Mouse (Mus musculus): ENCODE results near the gene Ank3. TPM values are rescaled to one million over a fixed set of nuclear protein-coding genes. Genes with fewer than 3 reads are reported as not detected.
A peak's percentile ranks its signal among the peaks of the same experiment; 100 is the strongest.

The Ank3 gene
- polyA plus RNA-seq, 1 experiment from 2014 or later = 86.7 TPM

DNA sequence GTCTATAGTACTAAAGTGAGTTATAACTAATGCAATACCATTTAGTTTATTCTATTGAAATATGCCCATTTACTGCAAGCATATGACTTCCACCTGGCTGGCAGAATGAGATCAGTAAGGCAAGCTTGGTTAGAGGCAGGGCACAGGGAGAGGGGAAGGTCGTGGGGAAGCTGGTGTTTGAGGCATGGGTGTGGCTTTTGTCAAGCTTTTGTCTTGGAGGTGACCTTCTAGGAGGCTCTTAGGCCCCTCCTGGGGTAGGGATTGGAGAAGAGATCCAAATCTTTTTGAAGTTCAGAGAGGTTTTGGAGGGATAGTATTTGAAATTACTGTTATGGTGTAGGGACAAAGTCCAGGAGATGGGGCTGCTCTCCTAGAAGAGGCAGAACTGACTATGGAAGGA lies 78.3 kb downstream of the Ank3 start:
- no peak overlapping the region for H3K27ac ChIP-seq (ENCODE audit: low read length)
- H3K4me3 ChIP-seq (ENCODE audit: low read depth, low read length) = no peak overlapping the region
- 13% methylated on average over 1 of the region's 1 CpGs for WGBS
- no peak overlapping the region for H3K9ac ChIP-seq (ENCODE audit: low read depth, low read length)
- no peak for ATAC-seq
- H3K27me3 ChIP-seq (ENCODE audit: control insufficient read depth, insufficient read depth, low read depth, low read length) = no peaks in the 10 kb centered on the region
- H3K9me3 ChIP-seq (replicated peaks; ENCODE audit: control insufficient read depth, low read length, poor library complexity, severe bottlenecking) = no peaks in the 10 kb centered on the region
- no peaks in the 10 kb centered on the region for H3K36me3 ChIP-seq (ENCODE audit: control insufficient read depth, insufficient read depth, low read length)
- H3K4me2 ChIP-seq (ENCODE audit: low read length) = no peak overlapping the region
- H3K4me1 ChIP-seq (ENCODE audit: control insufficient read depth, insufficient read depth, low read length) = no peaks in the 10 kb centered on the region

DNA sequence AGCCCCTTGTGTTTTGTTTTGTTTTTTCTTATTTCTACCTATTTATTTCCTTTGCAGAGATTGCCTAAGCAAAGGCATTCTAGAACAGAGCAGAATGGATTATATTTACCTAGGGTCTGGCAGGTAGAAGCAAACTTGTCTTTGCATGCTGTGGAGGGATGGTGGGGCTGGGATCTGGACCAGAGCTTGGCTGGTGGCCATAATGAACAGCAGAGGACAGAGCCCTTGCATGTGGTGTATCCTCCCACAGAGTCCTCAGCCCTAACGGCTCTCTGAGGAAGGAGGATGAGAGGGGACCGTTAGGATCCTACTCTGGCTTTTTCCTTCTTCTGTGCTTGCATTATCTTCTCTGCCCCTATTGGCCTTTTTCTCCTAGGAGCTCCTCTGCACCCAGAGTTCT lies 79.1 kb downstream of the Ank3 start:
- Histone ChIP-seq H3K4me3 (ENCODE audit: low read depth, low read length) (no peak overlapping the region), H3K9me3 (replicated peaks; ENCODE audit: control insufficient read depth, low read length, poor library complexity, severe bottlenecking) (no peaks in the 10 kb centered on the region), H3K27ac (ENCODE audit: low read length) (no peak overlapping the region), H3K27me3 (ENCODE audit: control insufficient read depth, insufficient read depth, low read depth, low read length) (no peaks in the 10 kb centered on the region), H3K4me1 (ENCODE audit: control insufficient read depth, insufficient read depth, low read length) (no peaks in the 10 kb centered on the region), H3K36me3 (ENCODE audit: control insufficient read depth, insufficient read depth, low read length) (no peaks in the 10 kb centered on the region), H3K4me2 (ENCODE audit: low read length) (no peak overlapping the region), H3K9ac (ENCODE audit: low read depth, low read length) (no peak overlapping the region)
- ATAC-seq = no peak
- WGBS = 70% methylated on average over 2 of the region's 2 CpGs

DNA sequence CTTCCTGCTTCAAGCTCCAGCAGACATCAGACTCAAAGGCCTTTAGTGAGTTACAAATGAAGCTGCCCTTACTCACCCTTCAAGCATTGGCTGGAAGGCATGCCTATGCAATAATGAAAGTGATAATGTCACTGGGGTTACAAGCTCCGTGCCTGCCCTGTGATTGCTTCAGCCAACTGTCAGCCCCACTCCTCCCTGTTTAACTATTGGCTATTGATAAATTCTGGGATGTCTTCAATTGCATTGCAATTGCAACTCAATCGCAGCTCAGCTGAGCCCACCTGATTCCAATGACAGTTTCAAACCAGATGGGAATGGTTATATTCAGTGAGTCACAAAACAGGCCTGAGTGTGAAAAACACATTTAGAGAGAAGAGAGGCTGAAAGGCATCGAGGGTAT lies 80.3 kb downstream of the Ank3 start:
- Histone ChIP-seq H3K4me2 (ENCODE audit: low read length) (no peak overlapping the region), H3K27ac (ENCODE audit: low read length) (no peak overlapping the region), H3K4me3 (ENCODE audit: low read depth, low read length) (no peak overlapping the region), H3K4me1 (ENCODE audit: control insufficient read depth, insufficient read depth, low read length) (no peaks in the 10 kb centered on the region), H3K9me3 (replicated peaks; ENCODE audit: control insufficient read depth, low read length, poor library complexity, severe bottlenecking) (no peaks in the 10 kb centered on the region), H3K9ac (ENCODE audit: low read depth, low read length) (no peak overlapping the region), H3K27me3 (ENCODE audit: control insufficient read depth, insufficient read depth, low read depth, low read length) (no peaks in the 10 kb centered on the region), H3K36me3 (ENCODE audit: control insufficient read depth, insufficient read depth, low read length) (no peaks in the 10 kb centered on the region)
- WGBS = 62% methylated on average over 3 of the region's 3 CpGs
- no peak for ATAC-seq

DNA sequence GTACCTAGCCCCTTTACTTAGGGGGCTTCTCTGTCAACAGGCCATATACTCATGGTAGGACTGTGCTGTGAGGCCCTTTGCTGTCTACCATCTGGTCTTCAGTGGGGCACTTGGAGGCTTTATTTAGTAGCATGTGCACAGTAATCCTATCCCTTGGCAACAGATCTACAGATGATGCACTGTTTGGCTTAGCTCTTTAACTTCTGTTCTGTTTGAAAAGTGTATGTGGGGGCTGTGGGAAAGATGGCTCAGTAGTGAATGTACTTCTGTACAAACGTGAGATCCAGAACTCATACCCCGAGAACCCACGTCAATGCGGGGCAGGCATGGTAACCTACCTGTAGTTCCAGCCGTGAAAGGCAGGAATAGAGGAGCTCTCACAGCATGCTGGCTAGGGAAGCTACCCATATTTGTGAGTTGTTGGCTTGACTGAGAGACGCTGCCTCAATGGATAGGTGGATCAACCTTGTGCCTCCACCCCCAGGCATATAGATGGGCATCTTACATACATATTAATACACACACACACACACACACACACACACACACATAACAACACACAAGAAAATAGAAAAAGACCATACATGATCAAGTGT lies 86.7 kb downstream of the Ank3 start:
- Histone ChIP-seq H3K9me3 (replicated peaks; ENCODE audit: control insufficient read depth, low read length, poor library complexity, severe bottlenecking) (0 out of 2 replicates have a peak, but pooled peaks cover 3% of the 10 kb centered on the region), H3K36me3 (ENCODE audit: control insufficient read depth, insufficient read depth, low read length) (no peaks in the 10 kb centered on the region), H3K9ac (ENCODE audit: low read depth, low read length) (no peak overlapping the region), H3K4me1 (ENCODE audit: control insufficient read depth, insufficient read depth, low read length) (no peaks in the 10 kb centered on the region), H3K4me3 (ENCODE audit: low read depth, low read length) (no peak overlapping the region), H3K27me3 (ENCODE audit: control insufficient read depth, insufficient read depth, low read depth, low read length) (no peaks in the 10 kb centered on the region), H3K4me2 (ENCODE audit: low read length) (no peak overlapping the region), H3K27ac (ENCODE audit: low read length) (no peak overlapping the region)
- ATAC-seq = no peak
- WGBS = 91% methylated on average over 6 of the region's 6 CpGs

DNA sequence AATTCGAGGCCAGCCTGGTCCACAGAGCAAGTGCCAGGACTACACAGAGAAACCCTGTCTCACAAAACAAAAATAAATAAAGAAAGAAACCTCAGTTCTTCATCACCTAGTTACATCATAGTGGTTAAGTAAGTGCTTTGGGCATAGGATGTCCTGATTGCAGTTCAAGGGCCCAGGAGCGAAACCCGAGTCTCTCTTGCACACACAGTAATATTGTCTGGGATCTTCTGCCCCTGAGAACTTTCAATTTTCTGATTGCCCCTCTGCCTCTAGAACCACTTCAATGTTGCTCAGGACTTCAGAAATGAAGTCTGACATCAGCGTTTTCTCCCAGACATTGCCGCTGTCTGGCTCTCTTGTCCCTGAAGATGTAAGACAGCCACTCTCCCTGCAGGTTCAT lies 91.6 kb downstream of the Ank3 start:
- no peaks in the 10 kb centered on the region for H3K27me3 ChIP-seq (ENCODE audit: control insufficient read depth, insufficient read depth, low read depth, low read length)
- 68% methylated on average over 5 of the region's 5 CpGs for WGBS
- no peak overlapping the region for H3K9ac ChIP-seq (ENCODE audit: low read depth, low read length)
- no peak for ATAC-seq
- no peak overlapping the region for H3K4me2 ChIP-seq (ENCODE audit: low read length)
- 0 out of 2 replicates have a peak, but pooled peaks cover 3% of the 10 kb centered on the region for H3K4me1 ChIP-seq (ENCODE audit: control insufficient read depth, insufficient read depth, low read length)
- no peak overlapping the region for H3K4me3 ChIP-seq (ENCODE audit: low read depth, low read length)
- H3K36me3 ChIP-seq (ENCODE audit: control insufficient read depth, insufficient read depth, low read length) = no peaks in the 10 kb centered on the region
- no peak overlapping the region for H3K27ac ChIP-seq (ENCODE audit: low read length)
- no peaks in the 10 kb centered on the region for H3K9me3 ChIP-seq (replicated peaks; ENCODE audit: control insufficient read depth, low read length, poor library complexity, severe bottlenecking)

DNA sequence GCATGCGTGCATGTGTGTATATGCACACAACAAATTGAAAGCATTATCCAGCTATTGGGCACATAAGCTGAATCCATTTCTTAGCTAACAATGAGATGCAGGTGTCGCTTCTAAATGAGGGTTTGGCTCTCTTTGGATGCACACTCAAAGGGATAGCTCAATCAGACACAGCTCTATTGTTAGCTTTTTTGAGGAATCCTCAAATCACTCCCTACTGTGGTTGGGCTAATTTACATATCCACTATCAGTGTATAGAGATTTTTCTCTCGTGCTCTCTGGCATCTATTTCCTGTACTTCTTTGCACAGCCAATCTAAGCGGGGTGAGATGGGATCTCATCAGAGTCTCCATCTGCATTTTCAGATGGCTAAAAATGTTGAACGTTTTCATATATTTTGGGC lies 93.4 kb downstream of the Ank3 start:
- H3K27ac ChIP-seq (ENCODE audit: low read length) = no peak overlapping the region
- ATAC-seq = no peak
- H3K4me3 ChIP-seq (ENCODE audit: low read depth, low read length) = no peak overlapping the region
- H3K4me1 ChIP-seq (ENCODE audit: control insufficient read depth, insufficient read depth, low read length) = 0 out of 2 replicates have a peak, but pooled peaks cover 3% of the 10 kb centered on the region
- no peaks in the 10 kb centered on the region for H3K36me3 ChIP-seq (ENCODE audit: control insufficient read depth, insufficient read depth, low read length)
- no peak overlapping the region for H3K9ac ChIP-seq (ENCODE audit: low read depth, low read length)
- no peak overlapping the region for H3K4me2 ChIP-seq (ENCODE audit: low read length)
- no peaks in the 10 kb centered on the region for H3K9me3 ChIP-seq (replicated peaks; ENCODE audit: control insufficient read depth, low read length, poor library complexity, severe bottlenecking)
- no peaks in the 10 kb centered on the region for H3K27me3 ChIP-seq (ENCODE audit: control insufficient read depth, insufficient read depth, low read depth, low read length)
- WGBS = 50% methylated on average over 5 of the region's 5 CpGs

DNA sequence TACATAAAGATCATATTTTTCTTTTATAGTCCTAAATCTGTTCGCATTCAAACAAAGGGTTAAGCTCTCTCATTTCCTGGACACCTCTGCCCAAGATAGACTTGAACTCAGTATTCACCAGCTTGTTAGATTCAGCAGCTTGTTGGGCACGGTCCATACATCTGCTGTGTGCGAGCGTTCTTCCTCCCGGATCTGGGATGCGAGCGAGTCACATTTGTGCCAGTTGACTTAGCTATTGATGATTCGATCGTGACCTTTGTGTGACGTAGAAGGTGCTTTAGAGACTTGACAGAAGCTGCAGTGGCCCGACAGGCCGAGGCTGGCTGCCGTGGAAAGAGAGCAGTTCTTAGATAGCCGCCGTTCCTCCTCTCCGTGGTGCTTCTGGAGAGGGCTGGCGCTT lies 98.8 kb downstream of the Ank3 start:
- Histone ChIP-seq H3K27ac (ENCODE audit: low read length) (no peak overlapping the region), H3K4me2 (ENCODE audit: low read length) (no peak overlapping the region), H3K4me3 (ENCODE audit: low read depth, low read length) (no peak overlapping the region), H3K9ac (ENCODE audit: low read depth, low read length) (no peak overlapping the region), H3K4me1 (ENCODE audit: control insufficient read depth, insufficient read depth, low read length) (peaks cover 17% of the 10 kb centered on the region), H3K36me3 (ENCODE audit: control insufficient read depth, insufficient read depth, low read length) (no peaks in the 10 kb centered on the region), H3K27me3 (ENCODE audit: control insufficient read depth, insufficient read depth, low read depth, low read length) (no peaks in the 10 kb centered on the region), H3K9me3 (replicated peaks; ENCODE audit: control insufficient read depth, low read length, poor library complexity, severe bottlenecking) (no peaks in the 10 kb centered on the region)
- ATAC-seq = no peak
- 81% methylated on average over 17 of the region's 17 CpGs for WGBS

DNA sequence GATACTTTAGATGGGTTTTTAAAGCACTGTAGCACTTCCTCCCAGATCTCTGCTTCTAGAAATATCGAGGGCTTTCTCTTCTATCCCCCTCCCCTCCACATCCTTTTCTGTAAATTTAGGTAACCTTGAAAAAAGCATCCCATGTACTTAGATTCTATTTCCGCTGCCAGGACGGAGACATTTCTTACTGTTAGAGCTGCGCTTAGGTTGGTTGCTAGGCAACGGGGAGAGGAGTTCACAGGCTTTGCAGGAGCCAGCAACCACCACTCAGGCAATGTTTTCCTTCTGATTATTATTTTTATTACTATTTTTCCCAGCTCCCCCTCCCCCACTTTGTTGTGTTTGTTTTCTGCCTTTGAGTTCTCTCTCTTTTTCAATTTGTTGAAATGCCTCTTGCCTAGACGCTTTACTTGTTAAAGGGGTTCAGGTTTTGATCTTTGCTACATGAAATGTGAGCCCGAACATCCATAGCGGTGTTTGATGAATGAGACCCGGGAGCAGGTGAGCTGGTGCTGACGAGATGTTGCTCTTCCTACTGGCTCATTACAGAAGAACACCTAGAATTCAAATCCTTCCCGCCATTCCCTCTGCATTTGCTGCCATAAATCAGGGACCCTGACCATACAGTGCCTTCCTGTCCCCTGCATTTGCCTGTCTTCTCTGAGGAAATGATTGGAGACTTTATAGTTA lies 101.7 kb downstream of the Ank3 start:
- no peaks in the 10 kb centered on the region for H3K9me3 ChIP-seq (replicated peaks; ENCODE audit: control insufficient read depth, low read length, poor library complexity, severe bottlenecking)
- H3K27ac ChIP-seq (ENCODE audit: low read length) = peak overlapping the region; percentile 84
- peak overlapping the region; percentile 14; the same call in 1 of the 2 replicates for H3K9ac ChIP-seq (ENCODE audit: low read depth, low read length)
- no peak overlapping the region for H3K4me3 ChIP-seq (ENCODE audit: low read depth, low read length)
- peak overlapping the region; percentile 24 for H3K4me2 ChIP-seq (ENCODE audit: low read length)
- peak; percentile 92 for ATAC-seq
- H3K27me3 ChIP-seq (ENCODE audit: control insufficient read depth, insufficient read depth, low read depth, low read length) = no peaks in the 10 kb centered on the region
- no peaks in the 10 kb centered on the region for H3K36me3 ChIP-seq (ENCODE audit: control insufficient read depth, insufficient read depth, low read length)
- H3K4me1 ChIP-seq (ENCODE audit: control insufficient read depth, insufficient read depth, low read length) = peaks cover 17% of the 10 kb centered on the region
- 28% methylated on average over 11 of the region's 11 CpGs for WGBS

DNA sequence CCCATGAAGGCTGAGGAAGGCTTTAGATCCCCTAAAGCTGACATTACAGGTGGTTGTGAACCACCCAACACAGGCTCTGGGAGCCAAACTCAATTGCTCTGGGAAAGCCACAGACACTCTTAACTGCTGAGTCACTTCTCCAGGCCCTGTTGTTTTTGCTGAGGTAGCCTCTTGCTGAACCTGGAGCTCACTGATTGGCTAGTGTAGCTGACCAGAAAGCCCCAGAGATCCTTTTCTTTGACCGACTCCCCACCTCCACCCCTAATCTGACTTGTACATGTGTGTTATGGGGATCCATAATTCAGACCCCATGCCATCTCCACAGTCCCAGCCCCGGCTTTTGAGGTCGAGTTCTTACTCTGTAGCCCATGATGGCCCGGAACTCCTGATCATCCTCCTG lies 105.2 kb downstream of the Ank3 start:
- no peak for ATAC-seq
- H3K27me3 ChIP-seq (ENCODE audit: control insufficient read depth, insufficient read depth, low read depth, low read length) = no peaks in the 10 kb centered on the region
- no peak overlapping the region for H3K27ac ChIP-seq (ENCODE audit: low read length)
- WGBS = 95% methylated on average over 4 of the region's 4 CpGs
- peaks cover 17% of the 10 kb centered on the region for H3K4me1 ChIP-seq (ENCODE audit: control insufficient read depth, insufficient read depth, low read length)
- H3K4me3 ChIP-seq (ENCODE audit: low read depth, low read length) = no peak overlapping the region
- H3K9ac ChIP-seq (ENCODE audit: low read depth, low read length) = no peak overlapping the region
- H3K36me3 ChIP-seq (ENCODE audit: control insufficient read depth, insufficient read depth, low read length) = no peaks in the 10 kb centered on the region
- no peak overlapping the region for H3K4me2 ChIP-seq (ENCODE audit: low read length)
- no peaks in the 10 kb centered on the region for H3K9me3 ChIP-seq (replicated peaks; ENCODE audit: control insufficient read depth, low read length, poor library complexity, severe bottlenecking)
